Mouse (Mus musculus): Measurements from ENCODE around the gene Fam155a. TPM values are rescaled to one million over a fixed set of nuclear protein-coding genes. Genes with fewer than 3 reads are reported as not detected.
"Not testable (repeated sequence)": the region's sequence is repeated elsewhere in the genome, so short reads cannot be mapped to it uniquely, and the experiment has no call there.

Fam155a gene
- polyA plus RNA-seq, 1 experiment, result not detected

GRCm38 (mm10) chr8:9406204-9406603 lies 364.8 kb downstream of the Fam155a start:
- H3K27me3 ChIP-seq (ENCODE audit: control insufficient read depth), result no peaks in the 10 kb centered on the region
- no peaks in the 10 kb centered on the region for H3K9me3 ChIP-seq (ENCODE audit: control insufficient read depth, low read length)
- no peak for TF ChIP-seq GATA1 (IDR thresholded peaks at IDR 0.05; ENCODE audit: low read length)
- TF ChIP-seq TAL1 (IDR thresholded peaks at IDR 0.05; ENCODE audit: low read length), result no peak
- H3K4me1 ChIP-seq (ENCODE audit: control insufficient read depth), result no peaks in the 10 kb centered on the region
- no peaks in the 10 kb centered on the region for H3K36me3 ChIP-seq (ENCODE audit: control insufficient read depth)
- no peak overlapping the region for H3K4me3 ChIP-seq (replicated peaks)

GRCm38 (mm10) chr8:9404651-9405050 lies 366.3 kb downstream of the Fam155a start:
- Histone ChIP-seq H3K9me3 (ENCODE audit: control insufficient read depth, low read length) (no peaks in the 10 kb centered on the region), H3K4me3 (replicated peaks) (no peak overlapping the region), H3K27me3 (ENCODE audit: control insufficient read depth) (no peaks in the 10 kb centered on the region), H3K4me1 (ENCODE audit: control insufficient read depth) (no peaks in the 10 kb centered on the region), H3K36me3 (ENCODE audit: control insufficient read depth) (no peaks in the 10 kb centered on the region)
- no peak for TF ChIP-seq GATA1 (IDR thresholded peaks at IDR 0.05; ENCODE audit: low read length)
- no peak for TF ChIP-seq TAL1 (IDR thresholded peaks at IDR 0.05; ENCODE audit: low read length)

DNA sequence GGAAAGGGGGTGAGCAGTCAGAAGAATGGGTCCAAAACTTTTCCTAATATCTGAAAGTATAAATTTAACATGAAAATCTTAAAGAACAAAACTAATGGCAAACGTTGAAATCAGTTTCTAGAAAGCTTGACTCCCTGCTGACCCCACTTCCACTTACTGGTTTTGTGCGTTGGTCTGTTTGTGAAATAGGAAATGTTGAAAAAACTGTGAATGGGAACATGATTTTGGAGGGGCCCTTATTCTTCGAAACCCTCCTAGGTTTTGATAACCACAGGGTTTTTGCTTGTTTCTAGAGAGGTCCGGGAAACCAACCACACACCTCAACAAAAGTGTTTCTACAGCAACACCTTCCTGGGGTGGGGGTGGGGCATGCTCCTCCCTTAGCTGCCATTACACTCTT lies 368.6 kb downstream of the Fam155a start:
- Histone ChIP-seq H3K4me3 (replicated peaks) (no peak overlapping the region), H3K27me3 (ENCODE audit: control insufficient read depth) (no peaks in the 10 kb centered on the region), H3K4me1 (ENCODE audit: control insufficient read depth) (no peaks in the 10 kb centered on the region), H3K9me3 (ENCODE audit: control insufficient read depth, low read length) (no peaks in the 10 kb centered on the region), H3K36me3 (ENCODE audit: control insufficient read depth) (no peaks in the 10 kb centered on the region)
- TF ChIP-seq GATA1 (IDR thresholded peaks at IDR 0.05; ENCODE audit: low read length) (no peak), TAL1 (IDR thresholded peaks at IDR 0.05; ENCODE audit: low read length) (no peak)

DNA sequence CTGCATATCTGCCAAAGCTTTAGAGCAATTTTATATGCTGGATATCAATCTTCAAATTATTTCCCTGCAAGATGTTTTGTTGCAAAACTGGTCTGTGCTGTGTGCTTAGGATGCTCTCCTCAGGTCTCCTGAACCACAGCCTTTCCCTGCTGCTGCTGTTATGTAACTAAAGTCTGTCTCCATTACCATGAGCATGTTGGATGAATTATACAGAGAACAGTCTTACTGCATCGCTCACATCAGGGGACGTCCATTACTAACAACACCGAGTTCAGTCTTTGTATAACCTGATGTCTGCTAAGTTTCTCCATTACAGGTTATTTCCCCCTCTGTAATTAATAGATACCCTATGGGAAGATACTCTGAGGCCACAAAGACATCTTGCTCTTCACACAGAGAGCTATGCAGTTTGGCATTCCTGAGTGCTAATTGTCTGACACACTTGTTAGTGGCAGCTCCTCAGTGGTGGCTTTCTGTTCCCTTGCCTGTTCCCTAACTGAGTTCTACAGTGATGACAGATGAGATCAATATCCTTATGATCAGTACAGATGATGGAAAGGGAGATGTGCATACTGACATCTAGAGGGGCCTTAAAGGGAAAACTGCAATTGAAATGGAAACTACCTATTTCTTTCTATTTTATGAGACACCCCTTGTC lies 372.2 kb downstream of the Fam155a start:
- TF ChIP-seq TAL1 (IDR thresholded peaks at IDR 0.05; ENCODE audit: low read length) (no peak), GATA1 (IDR thresholded peaks at IDR 0.05; ENCODE audit: low read length) (no peak)
- no peaks in the 10 kb centered on the region for H3K36me3 ChIP-seq (ENCODE audit: control insufficient read depth)
- H3K27me3 ChIP-seq (ENCODE audit: control insufficient read depth), result no peaks in the 10 kb centered on the region
- no peak overlapping the region for H3K4me3 ChIP-seq (replicated peaks)
- no peaks in the 10 kb centered on the region for H3K9me3 ChIP-seq (ENCODE audit: control insufficient read depth, low read length)
- no peaks in the 10 kb centered on the region for H3K4me1 ChIP-seq (ENCODE audit: control insufficient read depth)

GRCm38 (mm10) chr8:9398040-9398439 lies 372.9 kb downstream of the Fam155a start:
- no peaks in the 10 kb centered on the region for H3K4me1 ChIP-seq (ENCODE audit: control insufficient read depth)
- H3K27me3 ChIP-seq (ENCODE audit: control insufficient read depth), result no peaks in the 10 kb centered on the region
- TF ChIP-seq TAL1 (IDR thresholded peaks at IDR 0.05; ENCODE audit: low read length) (no peak), GATA1 (IDR thresholded peaks at IDR 0.05; ENCODE audit: low read length) (no peak)
- no peak overlapping the region for H3K4me3 ChIP-seq (replicated peaks)
- no peaks in the 10 kb centered on the region for H3K36me3 ChIP-seq (ENCODE audit: control insufficient read depth)
- H3K9me3 ChIP-seq (ENCODE audit: control insufficient read depth, low read length), result no peaks in the 10 kb centered on the region

DNA sequence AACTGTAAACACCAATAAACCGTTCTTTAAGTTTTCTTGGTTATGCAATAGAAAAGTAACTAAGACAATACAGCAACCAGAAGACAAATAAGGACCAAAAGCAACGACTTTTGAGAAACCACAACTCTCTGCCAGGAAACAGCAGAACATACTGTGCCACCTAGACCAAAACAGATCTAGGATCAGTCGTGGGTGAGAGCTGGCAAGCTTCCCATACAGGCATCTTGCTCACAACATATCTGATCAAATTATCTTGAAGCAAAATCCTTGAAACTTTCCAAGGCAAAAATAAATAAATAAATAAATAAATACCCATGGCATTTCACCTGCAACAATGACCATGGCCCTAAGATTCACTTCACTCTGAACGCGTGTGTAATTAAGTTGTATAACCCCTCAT lies 376.3 kb downstream of the Fam155a start:
- Histone ChIP-seq H3K4me3 (replicated peaks) (no peak overlapping the region), H3K27me3 (ENCODE audit: control insufficient read depth) (no peaks in the 10 kb centered on the region), H3K36me3 (ENCODE audit: control insufficient read depth) (no peaks in the 10 kb centered on the region), H3K9me3 (ENCODE audit: control insufficient read depth, low read length) (no peaks in the 10 kb centered on the region), H3K4me1 (ENCODE audit: control insufficient read depth) (no peaks in the 10 kb centered on the region)
- no peak for TF ChIP-seq TAL1 (IDR thresholded peaks at IDR 0.05; ENCODE audit: low read length)
- TF ChIP-seq GATA1 (IDR thresholded peaks at IDR 0.05; ENCODE audit: low read length), result no peak

DNA sequence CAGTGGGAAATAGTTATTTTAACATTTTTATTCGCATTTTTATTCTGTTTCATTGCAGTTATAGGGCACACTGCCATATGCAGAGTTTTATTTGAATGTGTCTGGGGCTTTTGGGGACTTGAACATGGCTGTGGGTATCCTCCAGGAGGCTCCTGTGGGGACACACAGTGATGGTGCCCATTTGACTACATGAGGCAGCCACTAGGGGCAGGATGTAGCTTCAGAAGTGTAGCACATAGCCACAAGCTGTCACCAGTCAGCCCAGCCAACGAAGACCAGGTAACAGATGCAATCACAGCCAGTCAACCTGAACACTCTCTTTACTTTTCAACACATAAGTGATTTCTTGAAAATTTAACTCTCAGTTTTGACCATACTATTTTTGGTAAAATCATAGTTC lies 377.7 kb downstream of the Fam155a start:
- Histone ChIP-seq H3K9me3 (ENCODE audit: control insufficient read depth, low read length) (no peaks in the 10 kb centered on the region), H3K4me3 (replicated peaks) (no peak overlapping the region), H3K36me3 (ENCODE audit: control insufficient read depth) (no peaks in the 10 kb centered on the region), H3K4me1 (ENCODE audit: control insufficient read depth) (no peaks in the 10 kb centered on the region), H3K27me3 (ENCODE audit: control insufficient read depth) (no peaks in the 10 kb centered on the region)
- TF ChIP-seq GATA1 (IDR thresholded peaks at IDR 0.05; ENCODE audit: low read length) (no peak), TAL1 (IDR thresholded peaks at IDR 0.05; ENCODE audit: low read length) (no peak)

- H3K4me3 ChIP-seq (replicated peaks); H3K9me3 ChIP-seq (ENCODE audit: control insufficient read depth, low read length); H3K27me3 ChIP-seq (ENCODE audit: control insufficient read depth); H3K4me1 ChIP-seq (ENCODE audit: control insufficient read depth); H3K36me3 ChIP-seq (ENCODE audit: control insufficient read depth): not testable (repeated sequence)
Measured at GRCm38 (mm10) chr8:9390229-9390628, 380.7 kb downstream of the Fam155a start.

GRCm38 (mm10) chr8:9369201-9369600 lies 401.8 kb downstream of the Fam155a start:
- TF ChIP-seq GATA1 (IDR thresholded peaks at IDR 0.05; ENCODE audit: low read length) (no peak), TAL1 (IDR thresholded peaks at IDR 0.05; ENCODE audit: low read length) (no peak)

GRCm38 (mm10) chr8:9367721-9368120 lies 403.2 kb downstream of the Fam155a start:
- TF ChIP-seq TAL1 (IDR thresholded peaks at IDR 0.05; ENCODE audit: low read length) (no peak), GATA1 (IDR thresholded peaks at IDR 0.05; ENCODE audit: low read length) (no peak)
- Histone ChIP-seq H3K4me1 (ENCODE audit: control insufficient read depth) (no peaks in the 10 kb centered on the region), H3K36me3 (ENCODE audit: control insufficient read depth) (no peaks in the 10 kb centered on the region), H3K27me3 (ENCODE audit: control insufficient read depth) (no peaks in the 10 kb centered on the region), H3K4me3 (replicated peaks) (no peak overlapping the region), H3K9me3 (ENCODE audit: control insufficient read depth, low read length) (peaks cover 7% of the 10 kb centered on the region; the same call in 1 of the 2 replicates)

More at GRCm38 (mm10) chr8:9369201-9369600, 401.8 kb downstream of the Fam155a start:
- no peaks in the 10 kb centered on the region for H3K27me3 ChIP-seq (ENCODE audit: control insufficient read depth)
- no peaks in the 10 kb centered on the region for H3K36me3 ChIP-seq (ENCODE audit: control insufficient read depth)
- H3K9me3 ChIP-seq (ENCODE audit: control insufficient read depth, low read length), result peaks cover 11% of the 10 kb centered on the region; the same call in 1 of the 2 replicates
- no peak overlapping the region for H3K4me3 ChIP-seq (replicated peaks)
- no peaks in the 10 kb centered on the region for H3K4me1 ChIP-seq (ENCODE audit: control insufficient read depth)
